Mouse (Mus musculus) embryonic facial prominence, embryonic 14.5 days (tissue): ENCODE results near the gene Pcbp1. TPM values are rescaled to one million over a fixed set of nuclear protein-coding genes. Genes with fewer than 3 reads are reported as not detected.

Experiments
- ATAC-seq: fragments of 200-750 bp; cut with Nextera tagmentation; 2 replicates; pipeline ENCODE4 v1.8.0; 2017; ENCODE audit warnings: low read depth, moderate number of reproducible peaks, moderate TSS enrichment
- DNase-seq: peaks from one replicate; pipeline ENCODE4 v3.0.0-alpha.2; 2015; ENCODE audit warnings: low spot score
- H3K27ac ChIP-seq: fragments of 300-500 bp; sonication (generic); replicated peaks from 2 replicates; pipeline ENCODE4 v1.5.1; 2014; ENCODE audit warnings: low read depth, mild to moderate bottlenecking, low read length, moderate library complexity
- H3K27me3 ChIP-seq: fragments of 300-500 bp; sonication (generic); replicated peaks from 2 replicates; pipeline ENCODE4 v1.6.1; 2014; ENCODE audit warnings: low read length; ENCODE audit not compliant: control insufficient read depth, insufficient read depth
- H3K36me3 ChIP-seq: fragments of 300-500 bp; sonication (generic); 2 replicates; pipeline ENCODE4 v1.6.1; 2014; ENCODE audit warnings: low read length, mixed read lengths; ENCODE audit not compliant: control insufficient read depth, insufficient read depth
- H3K4me1 ChIP-seq: fragments of 300-500 bp; sonication (generic); 2 replicates; pipeline ENCODE4 v1.6.1; 2014; ENCODE audit warnings: antibody characterized with exemption, low read length; ENCODE audit not compliant: control insufficient read depth, insufficient read depth
- H3K4me2 ChIP-seq: fragments of 300-500 bp; sonication (generic); 2 replicates; pipeline ENCODE4 v1.6.1; 2014; ENCODE audit warnings: low read depth, mild to moderate bottlenecking, low read length, moderate library complexity, mixed read lengths
- H3K4me3 ChIP-seq: fragments of 300-500 bp; sonication (generic); 2 replicates; pipeline ENCODE4 v1.5.1; 2014; ENCODE audit warnings: low read depth, mild to moderate bottlenecking, low read length
- H3K9ac ChIP-seq: fragments of 300-500 bp; sonication (generic); 2 replicates; pipeline ENCODE4 v1.6.1; 2014; ENCODE audit warnings: low read depth, mild to moderate bottlenecking, low read length, moderate library complexity, mixed read lengths
- H3K9me3 ChIP-seq: fragments of 300-500 bp; sonication (generic); 2 replicates; pipeline ENCODE4 v1.6.1; 2016; ENCODE audit warnings: low read length; ENCODE audit not compliant: control insufficient read depth
- WGBS: fragments of 180-500 bp; shearing (Covaris S2); extraction: QIAGEN DNeasy Blood & Tissue Kit; methylation state at CpG from one replicate; pipeline ENCODE4 v1.1.7; 2014; 5-methylcytosine and 5-hydroxymethylcytosine counted together
- polyA plus RNA-seq: library from polyadenylated mRNA; unstranded; fragments of >200 nt; fragmentation: Nextera tagmentation; extraction: Ambion mirVana; gene quantifications from 2 replicates; pipeline ENCODE4 v1.2.1, GENCODE M21; 2014

Pcbp1 gene
- polyA plus RNA-seq, 1 experiment from 2014 or later, result 402 TPM

- Histone ChIP-seq H3K27me3 (no peaks in the 10 kb centered on the region), H3K4me3 (no peak overlapping the region), H3K9ac (no peak overlapping the region), H3K27ac (no peak overlapping the region), H3K9me3 (no peaks in the 10 kb centered on the region), H3K4me2 (no peak overlapping the region), H3K4me1 (no peaks in the 10 kb centered on the region), H3K36me3 (peaks cover 1% of the 10 kb centered on the region; the same call in 1 of the 2 replicates)
- no peak for ATAC-seq
- no peak for DNase-seq
- 50% methylated on average over 1 of the region's 1 CpGs for WGBS
These were observed 10.1 kb downstream of the Pcbp1 start for GRCm38 (mm10) chr6:86516021-86516420.

- DNase-seq, result no peak
- Histone ChIP-seq H3K4me1 (no peaks in the 10 kb centered on the region), H3K9me3 (no peaks in the 10 kb centered on the region), H3K27ac (no peak overlapping the region), H3K4me2 (no peak overlapping the region), H3K27me3 (no peaks in the 10 kb centered on the region), H3K4me3 (no peak overlapping the region), H3K9ac (no peak overlapping the region), H3K36me3 (no peaks in the 10 kb centered on the region)
- ATAC-seq, result no peak
- 93% methylated on average over 4 of the region's 4 CpGs for WGBS
These were observed 12.8 kb downstream of the Pcbp1 start for GRCm38 (mm10) chr6:86513296-86513695.

- no peak for DNase-seq
- Histone ChIP-seq H3K36me3 (no peaks in the 10 kb centered on the region), H3K27me3 (no peaks in the 10 kb centered on the region), H3K9me3 (no peaks in the 10 kb centered on the region), H3K9ac (no peak overlapping the region), H3K27ac (no peak overlapping the region), H3K4me2 (no peak overlapping the region), H3K4me3 (no peak overlapping the region), H3K4me1 (no peaks in the 10 kb centered on the region)
- ATAC-seq, result no peak
- 62% methylated on average over 4 of the region's 4 CpGs for WGBS
These were observed 15.1 kb downstream of the Pcbp1 start for GRCm38 (mm10) chr6:86510979-86511378.

- H3K27me3 ChIP-seq, result no peaks in the 10 kb centered on the region
- H3K9me3 ChIP-seq, result no peaks in the 10 kb centered on the region
- H3K36me3 ChIP-seq, result no peaks in the 10 kb centered on the region
- DNase-seq, result no peak
- WGBS, result 53% methylated on average over 3 of the region's 3 CpGs
- H3K27ac ChIP-seq, result no peak overlapping the region
- H3K9ac ChIP-seq, result no peak overlapping the region
- no peaks in the 10 kb centered on the region for H3K4me1 ChIP-seq
- no peak for ATAC-seq
- H3K4me2 ChIP-seq, result no peak overlapping the region
- no peak overlapping the region for H3K4me3 ChIP-seq
These were observed 16.3 kb downstream of the Pcbp1 start for GRCm38 (mm10) chr6:86509866-86510200.

DNA sequence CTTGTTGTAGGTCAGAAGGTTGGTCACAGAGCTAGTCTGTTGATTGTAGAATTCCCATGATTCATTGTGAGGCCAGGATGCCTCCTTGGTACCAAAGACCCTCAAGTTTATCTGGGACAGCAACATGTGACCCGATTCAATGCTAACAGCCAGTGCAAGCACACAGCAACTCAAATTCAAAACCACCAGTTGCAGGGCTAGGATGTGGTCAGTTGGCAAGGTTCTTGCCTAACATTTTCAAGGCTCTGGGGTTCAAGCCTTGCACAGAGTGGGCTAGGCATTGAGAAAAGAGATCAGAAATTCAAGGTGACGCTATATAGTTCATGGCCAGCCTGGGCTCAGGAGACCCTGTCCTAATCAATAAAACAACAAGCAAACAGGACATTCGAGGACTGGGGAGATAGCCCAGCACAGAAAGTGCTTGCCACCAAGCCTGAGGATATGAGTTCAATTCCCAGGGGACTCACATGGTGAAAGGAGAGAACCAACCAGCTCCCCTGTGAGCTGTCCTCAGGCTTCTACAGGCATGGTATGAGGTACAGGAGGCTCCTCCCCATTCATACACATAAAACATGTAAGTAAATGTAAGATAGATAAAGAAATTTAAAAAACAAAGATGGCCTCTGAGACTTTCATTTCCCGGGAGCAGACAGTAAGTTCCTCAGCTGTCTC lies 16.8 kb downstream of the Pcbp1 start:
- Histone ChIP-seq H3K27ac (no peak overlapping the region), H3K4me1 (no peaks in the 10 kb centered on the region), H3K27me3 (no peaks in the 10 kb centered on the region), H3K9me3 (no peaks in the 10 kb centered on the region), H3K9ac (no peak overlapping the region), H3K4me3 (no peak overlapping the region), H3K36me3 (no peaks in the 10 kb centered on the region), H3K4me2 (no peak overlapping the region)
- WGBS, result 82% methylated on average over 4 of the region's 4 CpGs
- ATAC-seq (no peak), DNase-seq (no peak)

GRCm38 (mm10) chr6:86508736-86509135 lies 17.4 kb downstream of the Pcbp1 start:
- no peak overlapping the region for H3K4me2 ChIP-seq
- no peaks in the 10 kb centered on the region for H3K9me3 ChIP-seq
- H3K4me1 ChIP-seq, result no peaks in the 10 kb centered on the region
- H3K4me3 ChIP-seq, result no peak overlapping the region
- no peak for DNase-seq
- H3K27me3 ChIP-seq, result no peaks in the 10 kb centered on the region
- no peak for ATAC-seq
- H3K9ac ChIP-seq, result no peak overlapping the region
- 73% methylated on average over 3 of the region's 3 CpGs for WGBS
- no peak overlapping the region for H3K27ac ChIP-seq
- H3K36me3 ChIP-seq, result no peaks in the 10 kb centered on the region

DNA sequence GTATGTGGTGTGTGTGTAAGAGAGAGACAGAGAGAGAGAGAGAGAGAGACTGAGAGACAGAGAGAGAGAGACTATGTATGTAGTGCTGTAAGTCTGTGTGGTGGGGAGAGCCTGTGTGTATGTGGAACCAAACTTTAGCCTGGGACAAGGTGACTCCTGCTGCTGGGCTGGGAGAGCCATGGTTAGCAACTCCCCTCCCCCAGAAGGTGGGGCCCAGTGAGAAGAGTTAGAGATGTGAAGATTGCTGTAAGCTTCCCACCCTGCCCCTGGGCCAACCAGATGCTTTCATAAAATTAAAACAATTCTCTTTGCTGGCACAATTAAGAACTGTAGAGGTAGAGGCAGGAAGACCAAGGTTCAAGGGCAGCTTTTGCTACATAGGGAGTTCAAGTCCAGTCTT lies 19.0 kb downstream of the Pcbp1 start:
- ATAC-seq (no peak), DNase-seq (no peak)
- H3K9ac ChIP-seq, result no peak overlapping the region
- no peaks in the 10 kb centered on the region for H3K27me3 ChIP-seq
- H3K4me1 ChIP-seq, result no peaks in the 10 kb centered on the region
- no peaks in the 10 kb centered on the region for H3K9me3 ChIP-seq
- no peak overlapping the region for H3K27ac ChIP-seq
- no peak overlapping the region for H3K4me2 ChIP-seq
- no peak overlapping the region for H3K4me3 ChIP-seq
- H3K36me3 ChIP-seq, result no peaks in the 10 kb centered on the region

GRCm38 (mm10) chr6:86506309-86506708 lies 19.8 kb downstream of the Pcbp1 start:
- H3K36me3 ChIP-seq, result no peaks in the 10 kb centered on the region
- no peaks in the 10 kb centered on the region for H3K27me3 ChIP-seq
- no peak for ATAC-seq
- H3K4me1 ChIP-seq, result no peaks in the 10 kb centered on the region
- no peak overlapping the region for H3K4me3 ChIP-seq
- no peak overlapping the region for H3K27ac ChIP-seq
- 50% methylated on average over 3 of the region's 3 CpGs for WGBS
- no peak overlapping the region for H3K9ac ChIP-seq
- DNase-seq, result no peak
- H3K4me2 ChIP-seq, result no peak overlapping the region
- H3K9me3 ChIP-seq, result no peaks in the 10 kb centered on the region

GRCm38 (mm10) chr6:86505671-86506070 lies 20.4 kb downstream of the Pcbp1 start:
- no peaks in the 10 kb centered on the region for H3K36me3 ChIP-seq
- WGBS, result 64% methylated on average over 7 of the region's 7 CpGs
- no peak overlapping the region for H3K4me3 ChIP-seq
- no peaks in the 10 kb centered on the region for H3K27me3 ChIP-seq
- H3K4me2 ChIP-seq, result no peak overlapping the region
- no peak overlapping the region for H3K9ac ChIP-seq
- ATAC-seq, result no peak
- no peak overlapping the region for H3K27ac ChIP-seq
- no peaks in the 10 kb centered on the region for H3K9me3 ChIP-seq
- H3K4me1 ChIP-seq, result no peaks in the 10 kb centered on the region
- DNase-seq, result no peak
